Mouse (Mus musculus): ENCODE measurements around the gene Rps17. TPM values are rescaled to one million over a fixed set of nuclear protein-coding genes. Genes with fewer than 3 reads are reported as not detected.

Rps17 gene
- polyA plus RNA-seq, 1 experiment, result 3,363 TPM

DNA sequence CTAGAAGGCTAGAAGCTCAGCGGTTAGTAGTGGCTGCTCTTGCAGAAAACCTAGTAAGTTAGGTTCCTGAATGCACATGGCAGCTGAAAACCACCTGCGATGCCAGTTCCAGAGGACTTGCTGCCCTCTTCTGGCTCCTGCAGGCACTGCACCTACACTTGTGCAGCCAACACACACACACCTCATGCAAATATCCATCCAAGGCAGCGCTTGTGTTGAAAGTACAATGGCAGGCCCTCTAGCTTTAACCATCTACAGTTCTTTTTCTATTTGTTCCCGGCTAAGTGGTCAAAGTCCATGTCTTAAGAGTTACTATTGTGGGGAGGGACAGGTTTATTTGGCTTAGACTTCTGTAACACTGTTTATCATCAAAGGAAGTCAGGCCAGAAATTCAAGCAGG, 5.3 kb downstream of the Rps17 start:
- peaks cover 45% of the 10 kb centered on the region for H3K79me3 ChIP-seq (ENCODE audit: low read depth)
- peaks cover 85% of the 10 kb centered on the region for H3K36me3 ChIP-seq (ENCODE audit: control insufficient read depth, insufficient read depth)
- no peak overlapping the region for H3ac ChIP-seq (ENCODE audit: control insufficient read depth, insufficient read length, low read depth)
- H3K4me3 ChIP-seq (ENCODE audit: insufficient read depth, poor library complexity, severe bottlenecking), result no peak overlapping the region
- no peak for TF ChIP-seq FOSL1 (IDR thresholded peaks at IDR 0.05; ENCODE audit: insufficient read depth, low read length, poor library complexity, severe bottlenecking)
- TF ChIP-seq CTCF (IDR thresholded peaks at IDR 0.05; ENCODE audit: control insufficient read depth, insufficient read depth, insufficient read length), result peak; percentile 61
- H3K79me2 ChIP-seq (ENCODE audit: control insufficient read depth, insufficient read depth), result peaks cover 67% of the 10 kb centered on the region
- H3K27me3 ChIP-seq (ENCODE audit: control insufficient read depth, insufficient read depth, insufficient read length), result no peaks in the 10 kb centered on the region

DNA sequence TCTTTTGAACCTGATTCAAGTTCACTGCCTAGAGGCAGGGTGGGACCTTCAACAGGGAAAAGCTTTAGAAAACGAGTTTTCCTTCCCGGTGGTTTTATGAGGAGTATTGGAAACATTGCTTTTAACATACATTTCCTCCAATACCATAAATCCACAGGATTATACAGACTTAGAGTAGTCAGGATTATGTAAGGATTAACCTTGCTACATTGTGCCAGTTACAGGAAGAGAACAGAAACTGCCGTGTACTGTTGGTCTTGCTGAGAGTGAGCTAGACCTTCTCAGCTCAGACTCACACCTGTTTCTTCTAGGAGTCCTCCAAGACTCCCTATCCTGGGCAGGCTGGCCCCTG, 6.6 kb downstream of the Rps17 start:
- Histone ChIP-seq H3K4me3 (ENCODE audit: insufficient read depth, poor library complexity, severe bottlenecking) (no peak overlapping the region), H3K36me3 (ENCODE audit: control insufficient read depth, insufficient read depth) (peaks cover 84% of the 10 kb centered on the region), H3K27me3 (ENCODE audit: control insufficient read depth, insufficient read depth, insufficient read length) (no peaks in the 10 kb centered on the region), H3K79me2 (ENCODE audit: control insufficient read depth, insufficient read depth) (peaks cover 54% of the 10 kb centered on the region), H3K79me3 (ENCODE audit: low read depth) (peaks cover 34% of the 10 kb centered on the region), H3ac (ENCODE audit: control insufficient read depth, insufficient read length, low read depth) (no peak overlapping the region)
- TF ChIP-seq FOSL1 (IDR thresholded peaks at IDR 0.05; ENCODE audit: insufficient read depth, low read length, poor library complexity, severe bottlenecking), result no peak

DNA sequence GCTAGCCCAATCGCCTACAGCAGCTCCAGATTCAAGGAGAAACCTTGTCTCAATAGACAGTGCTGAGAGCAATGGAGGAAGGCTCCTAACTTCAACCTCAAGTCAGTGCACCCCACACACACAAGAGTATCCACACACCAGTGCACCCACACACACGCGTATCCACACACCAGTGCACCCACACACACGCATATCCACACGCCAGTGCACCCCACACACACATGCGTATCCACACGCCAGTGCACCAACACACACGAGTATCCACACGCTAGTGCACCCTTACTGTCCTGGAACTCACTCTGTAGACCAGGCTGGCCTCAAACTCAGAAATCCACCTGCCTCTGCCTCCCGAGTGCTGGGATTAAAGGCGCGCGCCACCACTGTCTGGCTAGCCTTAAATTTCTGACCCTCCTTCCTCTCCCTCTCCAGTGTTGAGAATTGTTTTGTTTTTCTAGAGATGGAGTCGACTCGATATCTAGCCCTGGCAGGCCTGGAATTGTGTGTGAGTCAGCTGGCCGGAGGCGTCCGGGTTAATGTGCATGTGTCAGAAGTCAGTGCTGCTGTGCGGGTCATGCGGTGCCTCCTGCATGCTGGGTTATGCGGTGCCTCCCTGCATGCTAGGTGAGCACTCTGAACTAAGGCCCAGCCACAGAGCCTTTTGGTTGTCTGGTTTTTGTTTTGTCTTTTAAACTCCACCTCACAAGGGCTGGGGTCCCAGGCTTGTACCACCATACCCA, 7.1 kb downstream of the Rps17 start:
- Histone ChIP-seq H3ac (ENCODE audit: control insufficient read depth, insufficient read length, low read depth) (no peak overlapping the region), H3K79me2 (ENCODE audit: control insufficient read depth, insufficient read depth) (peaks cover 49% of the 10 kb centered on the region), H3K79me3 (ENCODE audit: low read depth) (peaks cover 29% of the 10 kb centered on the region), H3K27me3 (ENCODE audit: control insufficient read depth, insufficient read depth, insufficient read length) (no peaks in the 10 kb centered on the region), H3K4me3 (ENCODE audit: insufficient read depth, poor library complexity, severe bottlenecking) (no peak overlapping the region), H3K36me3 (ENCODE audit: control insufficient read depth, insufficient read depth) (peaks cover 79% of the 10 kb centered on the region)
- TF ChIP-seq MAX (IDR thresholded peaks at IDR 0.05) (no peak), CEBPB (IDR thresholded peaks at IDR 0.05; ENCODE audit: low read depth) (no peak), FOSL1 (IDR thresholded peaks at IDR 0.05; ENCODE audit: insufficient read depth, low read length, poor library complexity, severe bottlenecking) (no peak), MYOG (IDR thresholded peaks at IDR 0.05; ENCODE audit: control insufficient read depth, extremely low read depth, insufficient read length) (no peak)

DNA sequence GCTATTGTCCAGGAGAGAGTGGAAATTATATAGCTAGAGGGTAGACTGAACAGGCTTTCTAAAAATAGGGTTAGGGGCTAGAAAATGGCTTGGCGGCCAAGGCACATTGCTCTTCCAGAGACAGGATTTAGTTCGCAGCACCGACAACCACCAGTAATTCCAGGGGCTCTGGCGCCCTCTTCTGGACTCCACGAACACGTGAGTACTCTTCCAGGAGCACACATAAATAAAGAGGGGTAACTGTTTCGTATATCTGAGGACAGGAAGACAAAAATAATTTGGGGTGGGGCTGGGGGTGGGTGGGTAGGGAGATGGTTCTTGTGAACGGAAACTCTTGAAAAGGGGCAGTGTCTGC, 8.6 kb downstream of the Rps17 start:
- no peaks in the 10 kb centered on the region for H3K27me3 ChIP-seq (ENCODE audit: control insufficient read depth, insufficient read depth, insufficient read length)
- no peak for TF ChIP-seq MAX (IDR thresholded peaks at IDR 0.05)
- TF ChIP-seq CEBPB (IDR thresholded peaks at IDR 0.05; ENCODE audit: low read depth), result no peak
- TF ChIP-seq CTCF (IDR thresholded peaks at IDR 0.05; ENCODE audit: control insufficient read depth, insufficient read depth, insufficient read length), result no peak
- no peak for TF ChIP-seq FOSL1 (IDR thresholded peaks at IDR 0.05; ENCODE audit: insufficient read depth, low read length, poor library complexity, severe bottlenecking)
- no peak for TF ChIP-seq MYOD1 (IDR thresholded peaks at IDR 0.05; ENCODE audit: control insufficient read depth, insufficient read length, low read depth)
- no peak for TF ChIP-seq MYOG (IDR thresholded peaks at IDR 0.05; ENCODE audit: control insufficient read depth, extremely low read depth, insufficient read length)
- no peak for TF ChIP-seq USF1 (IDR thresholded peaks at IDR 0.05; ENCODE audit: low read depth)
- peaks cover 13% of the 10 kb centered on the region for H3K79me3 ChIP-seq (ENCODE audit: low read depth)
- peaks cover 33% of the 10 kb centered on the region for H3K79me2 ChIP-seq (ENCODE audit: control insufficient read depth, insufficient read depth)
- peaks cover 71% of the 10 kb centered on the region for H3K36me3 ChIP-seq (ENCODE audit: control insufficient read depth, insufficient read depth)
- H3K4me3 ChIP-seq (ENCODE audit: insufficient read depth, poor library complexity, severe bottlenecking), result no peak overlapping the region
- H3ac ChIP-seq (ENCODE audit: control insufficient read depth, insufficient read length, low read depth), result no peak overlapping the region

DNA sequence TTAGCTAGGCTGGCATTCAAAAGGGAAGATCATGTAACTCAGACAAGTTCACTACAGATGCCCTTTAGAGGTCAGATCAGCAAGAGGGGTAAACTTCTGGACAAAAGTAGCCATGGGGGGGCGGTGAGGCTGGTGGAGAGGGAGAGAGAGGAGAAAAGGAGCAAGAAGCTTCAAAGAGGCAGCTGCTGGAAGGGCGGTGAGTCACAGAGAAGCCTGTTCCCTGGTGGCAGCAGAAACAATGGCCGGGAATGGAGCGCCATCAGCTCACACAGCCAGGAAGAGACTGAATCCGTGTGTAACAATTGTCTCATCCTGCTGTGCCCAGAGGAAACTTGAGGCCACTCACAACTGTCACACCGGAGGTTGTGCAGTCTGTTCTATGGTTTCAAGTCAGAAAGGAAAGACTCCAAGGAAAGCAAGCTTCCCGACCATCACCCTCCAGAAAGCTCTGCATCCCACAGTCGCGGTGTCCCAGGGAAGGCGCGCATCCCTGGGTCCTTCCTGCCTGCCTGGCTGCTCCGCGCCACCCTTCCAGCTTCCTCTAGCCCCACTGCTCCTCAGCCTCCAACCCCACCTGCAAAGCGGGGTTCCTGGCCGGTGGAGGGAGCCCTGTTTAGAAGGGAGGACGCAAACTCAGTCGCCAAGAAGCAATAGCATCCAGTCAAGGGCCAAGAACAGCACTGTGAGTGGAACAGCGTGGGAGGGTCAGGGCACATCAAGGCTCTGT, 9.2 kb downstream of the Rps17 start:
- TF ChIP-seq MYOD1 (IDR thresholded peaks at IDR 0.05; ENCODE audit: control insufficient read depth, insufficient read length, low read depth) (peak; percentile 84), CTCF (IDR thresholded peaks at IDR 0.05; ENCODE audit: control insufficient read depth, insufficient read depth, insufficient read length) (no peak)
- Histone ChIP-seq H3K79me3 (ENCODE audit: low read depth) (peaks cover 8% of the 10 kb centered on the region), H3ac (ENCODE audit: control insufficient read depth, insufficient read length, low read depth) (no peak overlapping the region), H3K4me3 (ENCODE audit: insufficient read depth, poor library complexity, severe bottlenecking) (no peak overlapping the region), H3K79me2 (ENCODE audit: control insufficient read depth, insufficient read depth) (peaks cover 28% of the 10 kb centered on the region), H3K27me3 (ENCODE audit: control insufficient read depth, insufficient read depth, insufficient read length) (no peaks in the 10 kb centered on the region), H3K36me3 (ENCODE audit: control insufficient read depth, insufficient read depth) (peaks cover 66% of the 10 kb centered on the region)

DNA sequence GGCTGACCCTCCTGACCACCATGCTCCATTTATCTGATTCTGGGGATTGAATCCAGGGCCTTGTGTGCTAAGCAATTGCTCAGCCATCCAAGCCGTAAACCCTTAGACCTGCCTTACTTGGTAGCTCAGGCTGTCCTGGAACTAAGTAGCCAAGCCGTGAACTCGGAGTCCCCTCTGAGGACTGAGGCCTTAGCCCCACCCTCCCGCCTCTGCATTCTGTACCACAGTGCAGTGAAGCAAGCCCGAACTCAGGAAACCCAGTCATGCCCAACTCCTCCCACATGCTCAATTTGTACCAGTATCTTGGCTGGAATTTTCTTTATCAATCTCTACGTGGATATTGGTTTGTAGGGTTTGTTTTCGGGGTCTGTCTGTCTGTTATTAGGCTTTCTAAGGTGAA, 13.2 kb downstream of the Rps17 start:
- Histone ChIP-seq H3K4me3 (ENCODE audit: insufficient read depth, poor library complexity, severe bottlenecking) (no peak overlapping the region), H3K79me3 (ENCODE audit: low read depth) (no peaks in the 10 kb centered on the region), H3K36me3 (ENCODE audit: control insufficient read depth, insufficient read depth) (peaks cover 30% of the 10 kb centered on the region), H3ac (ENCODE audit: control insufficient read depth, insufficient read length, low read depth) (no peak overlapping the region), H3K27me3 (ENCODE audit: control insufficient read depth, insufficient read depth, insufficient read length) (no peaks in the 10 kb centered on the region), H3K79me2 (ENCODE audit: control insufficient read depth, insufficient read depth) (no peaks in the 10 kb centered on the region)
- TF ChIP-seq CTCF (IDR thresholded peaks at IDR 0.05; ENCODE audit: control insufficient read depth, insufficient read depth, insufficient read length) (no peak), FOSL1 (IDR thresholded peaks at IDR 0.05; ENCODE audit: insufficient read depth, low read length, poor library complexity, severe bottlenecking) (no peak), MYOD1 (IDR thresholded peaks at IDR 0.05; ENCODE audit: control insufficient read depth, insufficient read length, low read depth) (no peak), USF1 (IDR thresholded peaks at IDR 0.05; ENCODE audit: low read depth) (no peak), CEBPB (IDR thresholded peaks at IDR 0.05; ENCODE audit: low read depth) (no peak), MAX (IDR thresholded peaks at IDR 0.05) (no peak), MYOG (IDR thresholded peaks at IDR 0.05; ENCODE audit: control insufficient read depth, extremely low read depth, insufficient read length) (no peak)

Data from C2C12 (cell line).